Mouse (Mus musculus) MEL-GATA-1-ER (cell line): Measurements from ENCODE around the gene Cebpb.
A peak's percentile ranks its signal among the peaks of the same experiment; 100 is the strongest.
"Not testable (repeated sequence)": the region's sequence is repeated elsewhere in the genome, so short reads cannot be mapped to it uniquely, and the experiment has no call there.

Source experiments
- DNase-seq: peaks from one replicate; pipeline ENCODE4 v3.0.0-alpha.2; 2012; ENCODE audit warnings: low read depth; ENCODE audit errors: extremely low read depth

Cebpb gene

DNA sequence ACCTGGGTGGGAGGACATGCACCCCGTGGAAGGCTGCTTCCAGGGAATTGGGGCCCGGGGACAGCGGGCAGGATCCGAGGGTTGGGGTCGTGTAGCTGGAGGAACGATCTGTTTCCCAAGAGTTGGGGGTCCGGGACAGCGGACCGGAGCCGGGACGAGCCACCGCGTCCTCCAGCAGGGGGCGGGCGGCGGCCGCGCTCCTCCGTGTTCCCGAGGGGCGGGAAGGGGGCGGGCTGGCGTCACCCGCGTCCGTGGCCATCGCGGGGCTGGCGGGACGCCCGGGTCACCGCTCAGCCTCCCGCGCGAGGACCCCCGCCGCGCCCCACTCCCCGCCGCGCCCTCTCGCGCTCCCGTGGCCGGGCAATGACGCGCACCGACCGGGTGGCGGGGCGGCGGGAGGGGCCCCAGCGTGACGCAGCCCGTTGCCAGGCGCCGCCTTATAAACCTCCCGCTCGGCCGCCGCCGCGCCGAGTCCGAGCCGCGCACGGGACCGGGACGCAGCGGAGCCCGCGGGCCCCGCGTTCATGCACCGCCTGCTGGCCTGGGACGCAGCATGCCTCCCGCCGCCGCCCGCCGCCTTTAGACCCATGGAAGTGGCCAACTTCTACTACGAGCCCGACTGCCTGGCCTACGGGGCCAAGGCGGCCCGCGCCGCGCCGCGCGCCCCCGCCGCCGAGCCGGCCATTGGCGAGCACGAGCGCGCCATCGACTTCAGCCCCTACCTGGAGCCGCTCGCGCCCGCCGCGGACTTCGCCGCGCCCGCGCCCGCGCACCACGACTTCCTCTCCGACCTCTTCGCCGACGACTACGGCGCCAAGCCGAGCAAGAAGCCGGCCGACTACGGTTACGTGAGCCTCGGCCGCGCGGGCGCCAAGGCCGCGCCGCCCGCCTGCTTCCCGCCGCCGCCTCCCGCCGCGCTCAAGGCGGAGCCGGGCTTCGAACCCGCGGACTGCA is at the start of gene Cebpb:
Gene Cebpb (plus strand): TSS at position 418 of the 954 bp plus-strand sequence.
- DNase-seq = no peak

- no peak for DNase-seq
Observed at GRCm38 (mm10) chr2:167640279-167640678, 48.4 kb upstream of the Cebpb start.

- DNase-seq = no peak
Observed at GRCm38 (mm10) chr2:167641337-167641736, 47.4 kb upstream of the Cebpb start.

DNA sequence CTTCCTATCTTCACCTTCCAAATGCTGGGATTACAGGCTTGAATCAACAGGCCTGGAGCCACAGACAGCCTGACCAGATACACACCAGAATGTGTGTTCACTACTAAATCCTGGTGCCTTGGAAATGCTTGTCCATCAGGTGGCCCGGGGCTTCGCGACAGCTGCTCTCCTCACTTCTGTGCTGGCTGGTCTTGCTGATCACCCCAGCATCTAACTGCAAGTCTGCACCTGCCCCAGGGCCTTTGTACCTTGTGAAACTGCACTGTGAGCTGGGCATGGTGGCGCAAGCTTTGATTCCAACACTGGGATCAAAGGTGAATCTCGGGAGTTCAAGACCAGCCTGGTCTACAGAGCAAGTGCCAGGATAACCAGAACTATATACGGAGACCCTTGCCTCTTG is 46.6 kb upstream of the Cebpb start:
- DNase-seq = no peak

DNA sequence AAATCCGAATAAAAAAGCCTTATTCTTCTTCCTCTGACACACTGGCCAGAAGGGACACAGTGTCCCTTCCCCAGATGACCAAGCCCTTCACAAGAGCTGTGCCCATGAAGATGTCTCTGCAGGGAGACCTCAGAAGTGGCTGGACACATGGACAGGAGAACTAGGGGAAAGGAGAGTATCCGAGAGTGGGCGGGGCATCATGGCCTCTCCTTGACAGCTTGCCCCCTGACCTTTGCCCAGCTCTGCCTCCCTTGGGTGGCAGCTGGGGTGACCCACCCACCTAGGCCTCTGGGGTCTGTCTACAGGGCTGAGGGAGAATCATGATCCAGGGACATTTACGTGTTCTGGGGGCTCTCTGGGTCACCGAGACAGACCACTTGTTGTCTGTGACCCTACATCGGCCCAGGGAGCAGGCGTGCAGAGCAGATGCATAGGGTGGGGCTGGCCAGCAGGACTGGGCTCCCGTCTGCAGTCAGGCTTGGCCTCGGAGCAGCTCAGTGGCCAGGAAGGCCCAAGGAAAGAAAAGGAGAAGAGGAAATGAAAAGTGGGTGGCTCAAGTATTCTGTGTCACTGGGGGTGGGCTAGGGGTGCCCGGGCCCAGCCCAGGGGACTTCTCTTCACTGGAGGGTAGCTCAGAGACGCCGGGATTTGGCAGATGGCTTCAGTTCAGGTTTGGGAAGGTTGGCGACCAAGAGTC is 45.2 kb upstream of the Cebpb start:
- not testable (repeated sequence) for DNase-seq

GRCm38 (mm10) chr2:167646411-167646810 is 42.3 kb upstream of the Cebpb start:
- DNase-seq = no peak

GRCm38 (mm10) chr2:167649290-167650032 is 39.3 kb upstream of the Cebpb start:
- no peak for DNase-seq

- DNase-seq = no peak
Observed at GRCm38 (mm10) chr2:167651622-167652021, 37.1 kb upstream of the Cebpb start.

DNA sequence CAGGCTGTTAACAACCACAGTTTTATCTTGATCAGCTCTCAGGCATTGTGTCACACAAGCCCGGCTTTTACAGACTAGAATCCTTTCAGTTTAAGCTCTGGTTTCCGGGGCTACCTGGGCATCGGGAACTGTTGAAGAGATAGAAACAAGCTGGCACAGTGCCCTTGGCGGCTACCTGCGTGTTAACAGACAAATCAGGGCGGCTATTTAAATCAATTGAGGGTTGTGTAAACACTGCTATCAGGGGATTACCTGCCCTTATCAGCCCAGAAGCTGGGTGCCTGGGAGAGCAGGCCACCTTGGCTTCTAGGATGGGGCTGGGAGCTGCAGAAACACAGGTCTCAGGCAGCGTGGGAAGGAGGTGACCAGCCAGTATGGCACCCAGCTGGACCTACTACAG is 36.0 kb upstream of the Cebpb start:
- no peak for DNase-seq

GRCm38 (mm10) chr2:167654911-167655600 is 33.7 kb upstream of the Cebpb start:
- DNase-seq = no peak

DNA sequence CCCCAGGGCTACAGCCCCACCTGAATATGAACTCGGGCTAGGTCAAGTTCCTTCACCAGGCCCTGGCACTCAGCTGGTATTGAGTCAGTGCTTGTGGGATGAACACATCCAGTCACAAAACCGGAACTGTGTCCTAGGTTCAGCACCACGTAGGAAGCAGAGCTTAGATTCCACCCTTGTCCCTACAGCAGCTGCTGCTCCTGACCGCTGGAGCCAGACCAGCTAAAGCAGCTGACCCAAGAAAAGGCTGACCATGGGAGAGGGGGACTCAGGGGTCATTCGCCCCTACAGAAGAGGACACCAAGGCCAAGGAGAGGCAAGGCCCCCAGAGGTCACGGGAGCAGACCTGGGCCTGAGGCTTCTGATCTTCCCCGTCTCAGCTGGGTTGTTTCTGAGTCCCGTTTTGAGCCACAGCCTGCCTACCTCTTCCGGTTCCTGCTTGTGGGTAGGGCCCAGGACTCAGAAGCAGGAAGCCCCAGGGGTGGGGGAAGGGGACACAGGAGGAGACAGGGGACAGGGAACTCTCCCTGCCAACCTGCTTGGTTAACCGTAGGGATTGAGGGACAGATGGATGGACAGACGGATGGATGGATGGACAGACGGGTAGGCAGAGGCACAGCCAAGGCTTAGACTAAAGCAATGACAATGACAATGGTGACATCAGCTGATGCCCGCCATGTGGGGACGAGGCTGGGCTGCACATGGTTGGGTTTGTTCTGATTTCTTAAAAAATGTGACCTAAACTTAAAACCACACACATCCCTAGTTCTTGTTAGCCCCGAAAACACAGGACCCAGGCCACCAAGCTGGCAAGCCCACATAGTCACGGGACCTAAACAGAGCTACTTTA is 31.9 kb upstream of the Cebpb start:
- DNase-seq = no peak

GRCm38 (mm10) chr2:167657973-167658372 is 30.7 kb upstream of the Cebpb start:
- DNase-seq = no peak

GRCm38 (mm10) chr2:167658712-167659111 is 30.0 kb upstream of the Cebpb start:
- no peak for DNase-seq

DNA sequence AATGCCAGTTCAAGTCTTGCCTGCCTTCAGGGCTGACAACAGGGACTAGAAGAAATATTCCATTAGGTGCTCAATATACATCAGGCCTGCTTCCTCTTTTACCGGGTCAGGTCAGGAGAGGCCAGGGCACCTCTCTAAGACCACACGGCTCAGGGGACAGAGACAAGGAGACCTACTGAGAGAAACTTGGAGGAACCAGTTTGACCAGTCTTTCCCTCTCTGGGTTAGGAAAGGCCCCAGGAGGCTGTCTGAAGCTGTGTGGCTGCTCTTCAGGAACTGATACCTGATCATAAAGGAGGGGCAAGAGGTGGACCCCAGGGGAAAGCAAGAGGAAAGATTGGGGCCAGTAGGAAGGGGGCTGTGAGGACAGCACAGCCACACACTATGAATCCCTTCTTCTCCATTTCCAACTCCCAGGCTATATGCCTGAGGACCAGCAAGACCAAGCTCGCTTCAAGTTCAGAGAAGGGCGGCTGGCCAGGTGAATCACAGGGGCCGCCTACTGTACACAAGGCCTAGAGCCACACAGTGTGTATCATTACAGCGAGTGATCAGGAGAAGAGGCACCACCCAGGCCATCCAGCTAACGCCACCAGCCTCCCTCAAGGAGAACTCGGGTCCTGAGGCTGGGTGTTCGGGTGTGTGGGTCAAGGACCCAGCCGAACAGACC is 29.4 kb upstream of the Cebpb start:
- no peak for DNase-seq

- DNase-seq = no peak
Observed at GRCm38 (mm10) chr2:167659847-167660610, 28.7 kb upstream of the Cebpb start.

- no peak for DNase-seq
Observed at GRCm38 (mm10) chr2:167660611-167660971, 28.1 kb upstream of the Cebpb start.

DNA sequence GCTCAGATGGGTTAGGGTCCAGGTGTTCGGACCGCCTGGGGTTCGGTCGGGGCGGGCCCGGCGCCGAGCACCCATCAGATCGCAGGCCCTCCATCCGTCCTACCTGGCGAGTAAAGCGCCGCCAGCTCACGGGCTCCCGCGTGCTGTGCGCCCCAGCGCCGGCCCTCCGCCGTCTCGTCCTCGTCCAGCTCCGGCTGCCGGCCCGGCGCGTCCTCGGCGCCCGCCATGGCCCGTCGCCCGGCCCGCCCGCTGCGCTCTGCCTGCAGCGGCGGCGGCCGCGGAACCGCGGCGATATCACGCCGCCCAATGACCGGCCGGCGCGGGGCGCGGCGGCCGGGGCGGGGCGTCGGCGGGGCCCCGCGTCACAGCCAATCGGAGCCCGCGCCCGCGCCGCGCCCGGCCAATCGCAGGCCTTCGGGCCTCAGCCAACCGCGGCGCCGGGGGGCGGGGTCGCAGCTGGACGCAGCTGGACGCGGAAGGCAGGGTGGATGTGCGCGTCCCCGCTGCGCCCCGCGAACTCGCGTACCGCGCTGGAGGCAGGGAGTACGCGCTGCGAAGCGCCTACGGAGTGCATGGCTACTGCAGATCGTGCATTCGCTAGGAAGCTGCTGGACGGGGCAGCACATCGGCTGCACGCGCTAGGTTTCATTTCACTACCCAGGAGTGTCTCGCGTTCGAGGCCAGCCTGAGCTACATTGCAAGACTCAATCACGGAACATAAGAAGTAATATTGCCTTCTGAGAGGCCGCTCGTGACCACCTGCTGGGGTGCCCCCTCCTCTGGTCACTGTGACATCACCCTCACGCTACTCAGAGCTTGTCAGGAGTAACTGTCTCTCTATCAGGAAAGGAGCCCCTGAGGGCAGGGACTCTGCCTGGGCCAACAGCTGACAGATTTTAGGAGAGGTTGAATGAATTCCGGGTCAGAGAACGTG is 27.2 kb upstream of the Cebpb start, which contains the start of gene Gm20431:
Gene Gm20431 (minus strand): TSS at position 227 of the 934 bp plus-strand sequence.
- DNase-seq = peak; percentile 67

- DNase-seq = no peak
Observed at GRCm38 (mm10) chr2:167662713-167663112, 26.0 kb upstream of the Cebpb start.
